Mouse (Mus musculus): ENCODE data around the gene Cyfip2. TPM values are rescaled to one million over a fixed set of nuclear protein-coding genes. Genes with fewer than 3 reads are reported as not detected.
A peak's percentile ranks its signal among the peaks of the same experiment; 100 is the strongest.

The Cyfip2 gene
- polyA plus RNA-seq (2015; fragmentation: Nextera tagmentation; extraction: Ambion mirVana), result 75.5 and 80.8 TPM in 2 replicates

- ATAC-seq, result peak; percentile 41
- WGBS, result 5% methylated on average over 13 of the region's 14 CpGs
- peak within 1 kb of the TSS; percentile 92 for H3K9ac ChIP-seq (replicated peaks)
These were observed at the start of gene Cyfip2 for GRCm38 (mm10) chr11:46312523-46313035. Cyfip2 (minus strand) TSS chr11:46312859.

GRCm38 (mm10) chr11:46360991-46361665 lies 48.5 kb upstream of the Cyfip2 start:
- H3K4me2 ChIP-seq (replicated peaks), result no peak overlapping the region
- no peak for ATAC-seq
- H3K4me3 ChIP-seq (replicated peaks), result no peak overlapping the region
- H3K27ac ChIP-seq, result no peak overlapping the region
- no peaks in the 10 kb centered on the region for H3K4me1 ChIP-seq (replicated peaks)
- 77% methylated on average over 2 of the region's 2 CpGs for WGBS
- H3K9ac ChIP-seq (replicated peaks), result no peak overlapping the region
- H3K9me3 ChIP-seq, result no peaks in the 10 kb centered on the region
- H3K36me3 ChIP-seq, result no peaks in the 10 kb centered on the region
- H3K27me3 ChIP-seq, result no peaks in the 10 kb centered on the region

More at GRCm38 (mm10) chr11:46312523-46313035, at the start of gene Cyfip2:
- H3K4me2 ChIP-seq (replicated peaks), result peak within 1 kb of the TSS; percentile 88
- H3K9me3 ChIP-seq, result no peaks in the 10 kb centered on the region
- H3K4me3 ChIP-seq (replicated peaks), result peak within 1 kb of the TSS; percentile 77
- H3K4me1 ChIP-seq (replicated peaks), result peaks cover 37% of the 10 kb centered on the region
- H3K27me3 ChIP-seq, result no peaks in the 10 kb centered on the region
- H3K36me3 ChIP-seq, result peaks cover 9% of the 10 kb centered on the region; the same call in 1 of the 2 replicates
- H3K27ac ChIP-seq, result peak within 1 kb of the TSS; percentile 93

GRCm38 (mm10) chr11:46358369-46358768 lies 45.7 kb upstream of the Cyfip2 start:
- Histone ChIP-seq H3K4me3 (replicated peaks) (no peak overlapping the region), H3K4me2 (replicated peaks) (no peak overlapping the region), H3K9me3 (no peaks in the 10 kb centered on the region), H3K36me3 (no peaks in the 10 kb centered on the region), H3K27ac (no peak overlapping the region), H3K4me1 (replicated peaks) (no peaks in the 10 kb centered on the region), H3K27me3 (no peaks in the 10 kb centered on the region), H3K9ac (replicated peaks) (no peak overlapping the region)
- 69% methylated on average over 1 of the region's 1 CpGs for WGBS
- ATAC-seq, result no peak

DNA sequence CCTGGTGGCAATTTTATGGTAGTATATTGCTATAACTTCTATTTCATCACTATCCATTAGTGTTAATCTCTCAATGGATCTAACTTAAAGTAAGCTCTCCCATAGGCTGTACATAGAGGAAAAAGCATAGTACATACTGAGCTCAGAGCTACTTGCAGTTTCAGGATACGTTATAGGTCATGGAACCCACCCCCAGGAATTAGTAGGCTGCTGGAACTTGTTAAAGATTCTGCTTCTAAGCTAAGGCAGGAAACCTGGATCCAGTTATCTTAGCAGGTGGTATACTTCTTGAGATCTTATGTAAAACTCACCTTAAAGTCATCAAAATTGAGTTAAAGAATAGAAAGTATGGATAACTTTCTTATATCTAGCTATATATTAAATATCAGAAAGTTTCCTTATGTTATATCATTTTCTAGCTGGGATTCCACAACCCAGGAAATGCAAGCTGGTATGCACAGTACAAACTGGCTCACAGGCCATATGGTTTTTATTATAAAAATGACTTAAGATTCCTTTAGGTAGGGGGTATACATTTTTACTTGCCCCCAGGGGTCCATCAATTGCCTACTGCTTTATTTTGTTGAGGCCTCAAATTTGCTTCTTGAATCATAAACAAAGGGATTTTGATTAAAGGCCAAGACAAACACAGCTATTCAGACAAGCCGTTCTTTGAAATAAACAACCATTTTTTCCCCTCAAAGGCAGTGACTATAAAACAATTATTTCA lies 37.2 kb upstream of the Cyfip2 start:
- ATAC-seq, result no peak
- Histone ChIP-seq H3K9ac (replicated peaks) (no peak overlapping the region), H3K27me3 (no peaks in the 10 kb centered on the region), H3K4me1 (replicated peaks) (no peaks in the 10 kb centered on the region), H3K9me3 (no peaks in the 10 kb centered on the region), H3K27ac (no peak overlapping the region), H3K4me2 (replicated peaks) (no peak overlapping the region), H3K4me3 (replicated peaks) (no peak overlapping the region), H3K36me3 (no peaks in the 10 kb centered on the region)
- WGBS, result 81% methylated on average over 2 of the region's 2 CpGs

DNA sequence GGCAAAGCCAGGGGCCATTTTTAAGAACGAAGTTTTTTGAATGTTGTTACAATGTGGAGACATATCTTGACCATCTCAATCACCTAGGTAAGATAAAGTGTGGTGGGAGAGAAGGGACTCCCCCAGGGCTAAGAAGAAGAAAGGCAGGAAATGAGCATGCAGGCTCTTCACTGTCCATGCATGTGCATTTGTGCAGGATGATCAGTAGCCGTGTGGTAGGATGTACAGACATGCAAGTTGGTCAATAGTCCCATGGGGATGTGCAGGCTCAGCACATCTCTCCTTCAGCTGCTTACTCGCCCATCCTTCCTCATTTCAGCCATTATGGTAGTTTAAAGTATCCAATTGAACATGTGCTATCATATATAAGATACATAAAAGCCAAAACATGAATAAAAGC lies 35.8 kb upstream of the Cyfip2 start:
- Histone ChIP-seq H3K4me1 (replicated peaks) (no peaks in the 10 kb centered on the region), H3K9ac (replicated peaks) (no peak overlapping the region), H3K36me3 (no peaks in the 10 kb centered on the region), H3K27ac (no peak overlapping the region), H3K4me3 (replicated peaks) (no peak overlapping the region), H3K27me3 (no peaks in the 10 kb centered on the region), H3K4me2 (replicated peaks) (no peak overlapping the region), H3K9me3 (no peaks in the 10 kb centered on the region)
- 80% methylated on average over 3 of the region's 3 CpGs for WGBS
- ATAC-seq, result no peak

DNA sequence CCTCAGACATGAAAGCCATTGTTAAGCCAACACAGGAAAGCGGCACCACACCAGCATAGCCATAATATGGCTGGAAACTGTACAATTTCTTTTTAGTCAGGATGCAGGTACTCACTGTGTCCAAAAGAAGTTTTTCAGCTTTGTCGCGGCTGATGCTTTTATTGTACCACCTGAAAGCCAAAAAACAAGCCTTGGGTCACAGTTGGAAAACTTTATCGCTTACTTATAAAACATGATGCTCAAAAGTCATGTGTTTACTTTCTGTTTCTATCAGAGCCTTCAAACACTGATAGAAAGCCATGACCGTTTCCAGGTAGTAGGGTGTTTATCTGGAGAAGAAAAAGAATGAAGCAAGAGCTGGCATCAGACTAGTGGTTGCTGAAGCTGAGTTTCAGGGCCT lies 35.1 kb upstream of the Cyfip2 start:
- H3K9ac ChIP-seq (replicated peaks), result no peak overlapping the region
- no peak overlapping the region for H3K27ac ChIP-seq
- ATAC-seq, result no peak
- no peaks in the 10 kb centered on the region for H3K9me3 ChIP-seq
- H3K4me3 ChIP-seq (replicated peaks), result no peak overlapping the region
- no peaks in the 10 kb centered on the region for H3K4me1 ChIP-seq (replicated peaks)
- H3K27me3 ChIP-seq, result no peaks in the 10 kb centered on the region
- WGBS, result 92% methylated on average over 5 of the region's 5 CpGs
- H3K36me3 ChIP-seq, result no peaks in the 10 kb centered on the region
- H3K4me2 ChIP-seq (replicated peaks), result no peak overlapping the region

- Histone ChIP-seq H3K27ac (no peak overlapping the region), H3K4me2 (replicated peaks) (no peak overlapping the region), H3K9ac (replicated peaks) (no peak overlapping the region), H3K9me3 (no peaks in the 10 kb centered on the region), H3K36me3 (no peaks in the 10 kb centered on the region), H3K4me1 (replicated peaks) (no peaks in the 10 kb centered on the region), H3K4me3 (replicated peaks) (no peak overlapping the region), H3K27me3 (no peaks in the 10 kb centered on the region)
- WGBS, result 68% methylated on average over 5 of the region's 5 CpGs
- no peak for ATAC-seq
These were observed 31.4 kb upstream of the Cyfip2 start for GRCm38 (mm10) chr11:46343886-46344546.

GRCm38 (mm10) chr11:46341960-46342359 lies 29.3 kb upstream of the Cyfip2 start:
- Histone ChIP-seq H3K4me3 (replicated peaks) (no peak overlapping the region), H3K27me3 (no peaks in the 10 kb centered on the region), H3K9me3 (no peaks in the 10 kb centered on the region), H3K9ac (replicated peaks) (no peak overlapping the region), H3K4me2 (replicated peaks) (no peak overlapping the region), H3K27ac (no peak overlapping the region), H3K36me3 (no peaks in the 10 kb centered on the region), H3K4me1 (replicated peaks) (no peaks in the 10 kb centered on the region)
- WGBS, result 91% methylated on average over 4 of the region's 4 CpGs
- no peak for ATAC-seq

GRCm38 (mm10) chr11:46336020-46336419 lies 23.4 kb upstream of the Cyfip2 start:
- H3K27me3 ChIP-seq, result no peaks in the 10 kb centered on the region
- H3K4me2 ChIP-seq (replicated peaks), result no peak overlapping the region
- H3K27ac ChIP-seq, result no peak overlapping the region
- no peaks in the 10 kb centered on the region for H3K36me3 ChIP-seq
- no peak for ATAC-seq
- H3K9me3 ChIP-seq, result no peaks in the 10 kb centered on the region
- no peak overlapping the region for H3K9ac ChIP-seq (replicated peaks)
- no peaks in the 10 kb centered on the region for H3K4me1 ChIP-seq (replicated peaks)
- H3K4me3 ChIP-seq (replicated peaks), result no peak overlapping the region
- 91% methylated on average over 5 of the region's 5 CpGs for WGBS

DNA sequence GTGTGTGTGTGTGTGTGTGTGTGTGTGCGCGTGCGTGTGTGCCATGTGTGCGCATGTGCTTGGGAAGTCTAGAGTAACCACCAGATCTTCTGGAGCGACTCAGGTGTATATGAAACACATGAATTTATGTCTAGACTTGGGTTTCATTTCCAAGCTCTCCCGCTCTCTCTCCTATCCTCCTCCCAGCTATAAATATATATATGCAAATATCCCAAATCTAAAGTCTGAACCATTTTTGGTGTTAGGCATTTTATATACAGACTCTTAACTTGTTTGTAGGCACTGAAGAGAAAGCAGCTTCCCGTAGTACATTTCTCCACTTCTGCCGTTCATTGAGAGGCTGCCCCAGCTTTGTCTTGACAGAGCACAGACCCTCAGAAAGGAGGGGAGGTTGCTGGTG lies 19.6 kb upstream of the Cyfip2 start:
- no peaks in the 10 kb centered on the region for H3K4me1 ChIP-seq (replicated peaks)
- H3K4me2 ChIP-seq (replicated peaks), result no peak overlapping the region
- no peaks in the 10 kb centered on the region for H3K36me3 ChIP-seq
- 94% methylated on average over 8 of the region's 8 CpGs for WGBS
- no peak for ATAC-seq
- no peaks in the 10 kb centered on the region for H3K9me3 ChIP-seq
- no peak overlapping the region for H3K9ac ChIP-seq (replicated peaks)
- H3K27me3 ChIP-seq, result no peaks in the 10 kb centered on the region
- H3K4me3 ChIP-seq (replicated peaks), result no peak overlapping the region
- no peak overlapping the region for H3K27ac ChIP-seq

DNA sequence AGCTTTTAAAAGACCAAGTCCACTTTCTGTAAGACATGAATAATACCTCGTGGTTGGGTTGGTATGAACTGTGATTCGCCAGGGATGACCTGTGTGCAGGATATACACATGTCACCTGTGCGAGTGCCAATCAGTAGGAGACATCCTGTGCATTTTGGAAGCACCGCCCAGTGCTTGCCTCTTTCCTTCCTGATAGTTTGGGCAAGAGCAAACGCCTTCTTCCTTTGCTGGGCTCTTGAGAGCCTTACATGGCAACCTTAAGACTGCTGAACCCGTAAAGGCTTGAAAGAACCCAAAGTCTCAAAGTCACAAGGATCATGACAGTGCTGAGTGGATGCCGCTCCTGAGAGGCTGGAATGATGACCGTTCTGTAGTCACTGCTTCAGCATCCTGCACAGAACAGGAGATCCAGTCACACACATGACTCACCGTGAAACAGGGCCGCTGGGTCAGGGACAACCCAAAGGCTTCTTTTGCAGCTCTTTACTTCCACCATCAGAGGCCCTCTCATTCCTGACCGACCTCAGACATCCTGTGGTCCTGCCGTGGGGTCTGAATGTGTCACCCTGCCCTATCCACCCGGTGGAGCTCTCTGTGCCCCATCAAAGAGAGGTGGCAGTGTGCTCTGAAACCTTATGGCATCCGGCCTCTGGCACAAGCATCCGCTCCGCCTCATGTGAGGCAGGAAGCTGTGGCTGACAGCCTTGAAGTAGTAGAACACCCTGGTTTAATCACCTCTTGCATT lies 13.8 kb upstream of the Cyfip2 start:
- Histone ChIP-seq H3K4me1 (replicated peaks) (no peaks in the 10 kb centered on the region), H3K9ac (replicated peaks) (no peak overlapping the region), H3K4me2 (replicated peaks) (no peak overlapping the region), H3K4me3 (replicated peaks) (no peak overlapping the region), H3K9me3 (no peaks in the 10 kb centered on the region), H3K27ac (no peak overlapping the region), H3K27me3 (no peaks in the 10 kb centered on the region), H3K36me3 (no peaks in the 10 kb centered on the region)
- 92% methylated on average over 16 of the region's 16 CpGs for WGBS
- no peak for ATAC-seq
